Mouse (Mus musculus): ENCODE results near the gene Nudt3. TPM values are rescaled to one million over a fixed set of nuclear protein-coding genes. Genes with fewer than 3 reads are reported as not detected.

The Nudt3 gene
- polyA plus RNA-seq, 1 experiment from 2014 or later: 115 TPM

GRCm38 (mm10) chr17:27549234-27549633 is 74.1 kb downstream of the Nudt3 start:
- DNase-seq (ENCODE audit: low spot score): no peak
- Histone ChIP-seq H3K4me2 (replicated peaks) (no peak overlapping the region), H3K4me3 (replicated peaks; ENCODE audit: low read length) (no peak overlapping the region), H3K4me1 (replicated peaks; ENCODE audit: control insufficient read depth, insufficient read depth, low read length) (0 out of 2 replicates have a peak, but pooled peaks cover 3% of the 10 kb centered on the region), H3K9me3 (ENCODE audit: control insufficient read depth, low read length) (no peaks in the 10 kb centered on the region), H3K36me3 (replicated peaks; ENCODE audit: control insufficient read depth, insufficient read depth) (no peaks in the 10 kb centered on the region), H3K9ac (no peak overlapping the region), H3K27ac (no peak overlapping the region), H3K27me3 (ENCODE audit: control insufficient read depth, insufficient read depth, low read length) (no peaks in the 10 kb centered on the region)
- 41% methylated on average over 8 of the region's 8 CpGs for WGBS
- no peak for ATAC-seq (ENCODE audit: low FRiP score)

- ATAC-seq (ENCODE audit: low FRiP score) (no peak), DNase-seq (ENCODE audit: low spot score) (no peak)
- Histone ChIP-seq H3K4me3 (replicated peaks; ENCODE audit: low read length) (no peak overlapping the region), H3K4me1 (replicated peaks; ENCODE audit: control insufficient read depth, insufficient read depth, low read length) (0 out of 2 replicates have a peak, but pooled peaks cover 3% of the 10 kb centered on the region), H3K27ac (no peak overlapping the region), H3K4me2 (replicated peaks) (no peak overlapping the region), H3K27me3 (ENCODE audit: control insufficient read depth, insufficient read depth, low read length) (no peaks in the 10 kb centered on the region), H3K9me3 (ENCODE audit: control insufficient read depth, low read length) (no peaks in the 10 kb centered on the region), H3K36me3 (replicated peaks; ENCODE audit: control insufficient read depth, insufficient read depth) (no peaks in the 10 kb centered on the region), H3K9ac (no peak overlapping the region)
- WGBS: 78% methylated on average over 9 of the region's 9 CpGs
Measured at GRCm38 (mm10) chr17:27547253-27547868, 75.9 kb downstream of the Nudt3 start.

GRCm38 (mm10) chr17:27546574-27547085 is 76.7 kb downstream of the Nudt3 start:
- H3K27ac ChIP-seq: no peak overlapping the region
- DNase-seq (ENCODE audit: low spot score): no peak
- no peak overlapping the region for H3K4me2 ChIP-seq (replicated peaks)
- no peak overlapping the region for H3K9ac ChIP-seq
- no peaks in the 10 kb centered on the region for H3K9me3 ChIP-seq (ENCODE audit: control insufficient read depth, low read length)
- WGBS: 67% methylated on average over 7 of the region's 7 CpGs
- H3K27me3 ChIP-seq (ENCODE audit: control insufficient read depth, insufficient read depth, low read length): no peaks in the 10 kb centered on the region
- no peaks in the 10 kb centered on the region for H3K36me3 ChIP-seq (replicated peaks; ENCODE audit: control insufficient read depth, insufficient read depth)
- no peak overlapping the region for H3K4me3 ChIP-seq (replicated peaks; ENCODE audit: low read length)
- H3K4me1 ChIP-seq (replicated peaks; ENCODE audit: control insufficient read depth, insufficient read depth, low read length): 0 out of 2 replicates have a peak, but pooled peaks cover 3% of the 10 kb centered on the region
- no peak for ATAC-seq (ENCODE audit: low FRiP score)

DNA sequence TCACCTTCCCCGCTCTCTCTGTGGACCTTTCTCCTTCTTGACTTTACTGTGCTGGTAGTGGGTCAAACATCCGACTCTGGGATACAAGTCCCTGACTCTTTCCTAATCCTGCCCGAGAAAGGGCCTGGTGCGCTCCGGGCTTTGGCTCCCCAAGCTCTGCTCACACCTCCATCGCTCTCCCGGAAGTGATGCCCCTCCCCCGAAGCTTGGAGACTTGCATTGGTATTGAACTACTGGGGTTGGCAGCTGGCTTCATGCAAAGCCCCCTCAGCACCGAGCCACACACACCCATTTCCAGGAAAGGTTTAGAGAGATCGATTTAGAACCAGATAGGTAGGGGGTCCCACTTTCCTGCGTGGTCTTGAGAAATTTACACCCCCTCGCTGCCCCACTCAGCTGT is 77.3 kb downstream of the Nudt3 start:
- H3K4me2 ChIP-seq (replicated peaks): no peak overlapping the region
- no peak overlapping the region for H3K4me3 ChIP-seq (replicated peaks; ENCODE audit: low read length)
- no peaks in the 10 kb centered on the region for H3K9me3 ChIP-seq (ENCODE audit: control insufficient read depth, low read length)
- no peaks in the 10 kb centered on the region for H3K36me3 ChIP-seq (replicated peaks; ENCODE audit: control insufficient read depth, insufficient read depth)
- no peak overlapping the region for H3K27ac ChIP-seq
- no peak for DNase-seq (ENCODE audit: low spot score)
- ATAC-seq (ENCODE audit: low FRiP score): no peak
- 56% methylated on average over 12 of the region's 12 CpGs for WGBS
- no peak overlapping the region for H3K9ac ChIP-seq
- 0 out of 2 replicates have a peak, but pooled peaks cover 3% of the 10 kb centered on the region for H3K4me1 ChIP-seq (replicated peaks; ENCODE audit: control insufficient read depth, insufficient read depth, low read length)
- H3K27me3 ChIP-seq (ENCODE audit: control insufficient read depth, insufficient read depth, low read length): no peaks in the 10 kb centered on the region

- Histone ChIP-seq H3K27me3 (ENCODE audit: control insufficient read depth, insufficient read depth, low read length) (no peaks in the 10 kb centered on the region), H3K4me1 (replicated peaks; ENCODE audit: control insufficient read depth, insufficient read depth, low read length) (0 out of 2 replicates have a peak, but pooled peaks cover 3% of the 10 kb centered on the region), H3K9me3 (ENCODE audit: control insufficient read depth, low read length) (no peaks in the 10 kb centered on the region), H3K9ac (no peak overlapping the region), H3K36me3 (replicated peaks; ENCODE audit: control insufficient read depth, insufficient read depth) (no peaks in the 10 kb centered on the region), H3K4me2 (replicated peaks) (no peak overlapping the region), H3K4me3 (replicated peaks; ENCODE audit: low read length) (no peak overlapping the region), H3K27ac (no peak overlapping the region)
- 85% methylated on average over 11 of the region's 11 CpGs for WGBS
- ATAC-seq (ENCODE audit: low FRiP score): no peak
- DNase-seq (ENCODE audit: low spot score): no peak
Measured at GRCm38 (mm10) chr17:27544551-27544950, 78.7 kb downstream of the Nudt3 start.

- Histone ChIP-seq H3K4me2 (replicated peaks) (no peak overlapping the region), H3K36me3 (replicated peaks; ENCODE audit: control insufficient read depth, insufficient read depth) (no peaks in the 10 kb centered on the region), H3K4me1 (replicated peaks; ENCODE audit: control insufficient read depth, insufficient read depth, low read length) (no peaks in the 10 kb centered on the region), H3K4me3 (replicated peaks; ENCODE audit: low read length) (no peak overlapping the region), H3K9ac (no peak overlapping the region), H3K27ac (no peak overlapping the region), H3K9me3 (ENCODE audit: control insufficient read depth, low read length) (no peaks in the 10 kb centered on the region), H3K27me3 (ENCODE audit: control insufficient read depth, insufficient read depth, low read length) (no peaks in the 10 kb centered on the region)
- 75% methylated on average over 3 of the region's 3 CpGs for WGBS
- no peak for DNase-seq (ENCODE audit: low spot score)
- ATAC-seq (ENCODE audit: low FRiP score): no peak
Measured at GRCm38 (mm10) chr17:27541984-27542383, 81.3 kb downstream of the Nudt3 start.

DNA sequence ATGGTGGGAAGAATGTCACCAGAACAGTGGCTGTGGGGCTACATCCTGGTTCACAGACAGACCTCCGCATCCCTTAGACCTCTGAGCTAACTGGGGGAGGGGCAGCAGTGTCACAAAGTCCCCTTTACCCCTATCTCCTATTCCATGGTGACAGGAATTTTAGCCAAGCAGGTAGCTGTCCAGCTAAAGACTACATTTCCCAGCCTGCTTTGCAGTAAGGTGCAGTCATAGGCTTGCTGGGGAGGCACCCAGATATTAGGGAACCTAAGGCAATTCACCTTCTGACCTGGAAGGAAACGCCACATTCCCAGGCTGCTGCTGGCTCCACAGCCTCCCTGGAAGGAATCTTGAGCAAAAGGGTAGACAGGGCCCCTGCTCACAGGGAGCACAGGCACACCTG is 82.0 kb downstream of the Nudt3 start:
- Histone ChIP-seq H3K27me3 (ENCODE audit: control insufficient read depth, insufficient read depth, low read length) (no peaks in the 10 kb centered on the region), H3K4me2 (replicated peaks) (no peak overlapping the region), H3K4me1 (replicated peaks; ENCODE audit: control insufficient read depth, insufficient read depth, low read length) (no peaks in the 10 kb centered on the region), H3K9ac (no peak overlapping the region), H3K36me3 (replicated peaks; ENCODE audit: control insufficient read depth, insufficient read depth) (no peaks in the 10 kb centered on the region), H3K27ac (no peak overlapping the region), H3K4me3 (replicated peaks; ENCODE audit: low read length) (no peak overlapping the region), H3K9me3 (ENCODE audit: control insufficient read depth, low read length) (no peaks in the 10 kb centered on the region)
- ATAC-seq (ENCODE audit: low FRiP score) (no peak), DNase-seq (ENCODE audit: low spot score) (no peak)
- 84% methylated on average over 2 of the region's 2 CpGs for WGBS

DNA sequence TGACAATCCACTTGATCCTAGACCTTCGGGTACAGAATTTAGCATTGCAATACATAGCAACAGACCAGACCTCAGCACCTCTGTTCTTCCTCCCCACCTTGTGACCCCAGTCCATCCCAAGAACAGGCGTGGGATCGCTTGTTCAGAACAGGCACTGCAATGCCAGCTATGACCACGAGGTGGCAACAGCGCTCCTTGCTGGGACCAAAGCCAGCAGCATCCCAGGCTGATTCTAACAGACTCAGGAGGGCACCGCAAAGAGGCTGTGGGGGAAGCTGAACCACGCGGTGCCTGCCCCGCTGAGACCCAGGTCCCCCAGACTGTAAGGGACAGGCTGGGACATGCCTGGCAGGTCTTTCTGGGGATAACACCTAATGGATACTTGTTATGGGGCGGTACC is 88.6 kb downstream of the Nudt3 start:
- Histone ChIP-seq H3K27me3 (ENCODE audit: control insufficient read depth, insufficient read depth, low read length) (no peaks in the 10 kb centered on the region), H3K9me3 (ENCODE audit: control insufficient read depth, low read length) (no peaks in the 10 kb centered on the region), H3K4me3 (replicated peaks; ENCODE audit: low read length) (no peak overlapping the region), H3K9ac (no peak overlapping the region), H3K4me2 (replicated peaks) (peak overlapping the region; percentile 28; the same call in 1 of the 2 replicates), H3K27ac (no peak overlapping the region), H3K4me1 (replicated peaks; ENCODE audit: control insufficient read depth, insufficient read depth, low read length) (peaks cover 2% of the 10 kb centered on the region; the same call in 1 of the 2 replicates), H3K36me3 (replicated peaks; ENCODE audit: control insufficient read depth, insufficient read depth) (no peaks in the 10 kb centered on the region)
- DNase-seq (ENCODE audit: low spot score): peak; percentile 96
- ATAC-seq (ENCODE audit: low FRiP score): peak; percentile 70; the same call in 1 of the 2 replicates
- 6% methylated on average over 10 of the region's 10 CpGs for WGBS

DNA sequence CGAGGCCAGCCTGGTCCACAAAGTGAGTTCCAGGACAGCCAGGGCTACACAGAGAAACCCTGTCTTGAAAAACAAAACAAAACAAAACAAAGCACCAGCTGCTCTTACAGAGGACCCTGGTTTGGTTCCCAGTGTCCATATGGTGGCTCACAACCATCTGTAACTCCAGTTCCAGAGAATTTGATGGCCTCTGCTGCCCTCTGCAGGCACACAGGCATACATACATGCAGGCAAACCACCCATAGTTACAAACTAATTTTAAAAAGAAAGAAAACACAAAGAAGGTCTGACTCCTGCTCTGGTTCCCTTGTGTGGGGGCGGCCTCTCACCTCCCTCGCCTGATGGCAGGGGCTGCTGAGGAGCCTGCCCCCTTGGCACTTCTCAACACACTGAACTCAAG is 89.9 kb downstream of the Nudt3 start:
- no peak for DNase-seq (ENCODE audit: low spot score)
- no peaks in the 10 kb centered on the region for H3K36me3 ChIP-seq (replicated peaks; ENCODE audit: control insufficient read depth, insufficient read depth)
- H3K4me3 ChIP-seq (replicated peaks; ENCODE audit: low read length): no peak overlapping the region
- H3K9ac ChIP-seq: no peak overlapping the region
- H3K9me3 ChIP-seq (ENCODE audit: control insufficient read depth, low read length): no peaks in the 10 kb centered on the region
- no peak for ATAC-seq (ENCODE audit: low FRiP score)
- 88% methylated on average over 3 of the region's 3 CpGs for WGBS
- H3K27me3 ChIP-seq (ENCODE audit: control insufficient read depth, insufficient read depth, low read length): no peaks in the 10 kb centered on the region
- H3K4me1 ChIP-seq (replicated peaks; ENCODE audit: control insufficient read depth, insufficient read depth, low read length): peaks cover 2% of the 10 kb centered on the region; the same call in 1 of the 2 replicates
- H3K27ac ChIP-seq: no peak overlapping the region
- no peak overlapping the region for H3K4me2 ChIP-seq (replicated peaks)

Measured in hindbrain, embryonic 14.5 days (tissue).